Mouse (Mus musculus): ENCODE measurements around the gene Mdk. TPM values are rescaled to one million over a fixed set of nuclear protein-coding genes. Genes with fewer than 3 reads are reported as not detected.

The Mdk gene
- total RNA-seq, 2 experiments from 2014 or later, result 51.5 to 56.1 TPM

DNA sequence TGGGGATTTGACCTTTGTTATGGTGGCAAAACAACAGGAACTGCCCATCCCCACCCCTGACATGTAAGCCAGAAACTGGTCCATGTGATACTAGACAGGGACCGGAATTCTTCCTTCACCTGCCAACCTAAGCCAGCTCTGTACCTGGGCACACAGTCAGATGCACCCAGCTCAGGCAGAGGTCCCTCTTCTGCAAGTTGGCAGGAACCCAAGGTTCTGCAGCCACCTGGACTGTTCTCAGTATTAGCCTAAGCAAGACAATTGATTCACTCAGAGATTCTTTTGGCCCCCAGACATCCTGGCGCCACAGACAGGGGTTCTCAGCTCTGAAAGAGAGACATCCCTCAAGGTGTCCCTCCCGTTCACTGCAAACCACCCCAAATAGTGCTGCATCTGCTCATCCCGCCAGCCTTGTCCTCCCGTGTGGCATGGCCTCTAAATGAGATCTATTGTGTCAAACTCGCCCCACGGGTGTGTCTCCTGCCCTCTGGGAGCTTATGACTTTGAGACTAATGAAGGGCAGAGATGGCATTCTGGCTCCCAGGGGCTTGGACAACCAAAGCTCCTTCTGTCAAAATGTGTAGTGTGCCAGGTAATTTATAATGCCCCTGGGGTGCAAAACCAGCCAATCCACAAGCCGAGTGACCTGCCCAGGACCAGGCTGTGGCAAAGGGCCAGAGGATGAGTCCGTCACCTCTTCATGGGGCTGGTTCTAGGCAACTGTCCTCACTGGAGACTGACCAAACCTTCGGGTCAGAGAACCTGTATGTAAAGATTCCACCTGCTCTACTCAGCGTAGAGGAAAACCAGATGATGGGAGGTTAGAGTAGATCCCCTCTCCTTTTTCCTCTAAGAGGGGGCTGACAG is 27.7 kb upstream of the Mdk start:
- no peak for DNase-seq

DNA sequence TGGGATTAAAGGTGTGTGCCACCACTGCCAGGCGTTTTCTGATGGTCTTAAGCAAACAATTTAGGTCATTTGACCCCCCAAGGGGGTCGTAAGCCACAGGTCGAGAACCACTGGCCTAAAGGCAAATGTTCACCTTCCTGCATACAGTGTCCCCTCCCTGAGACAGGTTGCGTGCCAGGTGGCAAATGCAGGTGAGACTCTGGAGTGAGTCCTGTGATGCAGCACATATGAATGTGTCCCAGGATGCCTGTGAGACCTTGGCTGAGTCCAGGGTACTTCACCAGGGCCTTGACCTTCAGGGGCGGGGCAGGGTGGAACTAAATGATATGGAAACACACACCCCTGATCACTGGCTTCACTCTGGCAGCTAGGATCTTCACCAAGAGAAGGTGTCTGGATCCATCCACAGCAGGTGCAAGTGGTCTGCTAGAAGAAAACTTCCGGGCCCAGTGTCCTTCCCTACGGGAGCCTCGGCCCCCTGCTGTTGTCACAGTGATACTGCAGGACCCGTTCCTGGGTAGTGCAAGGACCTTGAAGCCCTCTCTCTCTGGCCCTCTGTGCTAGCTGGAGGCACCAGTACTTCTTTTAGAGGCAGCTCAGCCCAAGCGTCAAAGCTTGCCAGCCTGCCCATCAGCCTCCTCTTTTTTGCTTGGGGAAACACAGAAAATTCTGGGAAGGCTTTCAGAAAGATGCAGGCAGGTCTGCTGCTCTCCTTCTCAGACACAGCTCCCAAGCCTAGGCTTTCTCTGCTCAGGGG is 26.8 kb upstream of the Mdk start:
- DNase-seq, result peak; percentile 80 to 82
- intact Hi-C loops (cut with DNase I), result loop anchor here (2.0 kb wide), 1 partner anchor 14 kb away; the partner anchor contains the start of gene Gm9821

More for the DNA sequence above, 27.7 kb upstream of the Mdk start:
- intact Hi-C loops (cut with DNase I), result loop anchor here (2.0 kb wide), 1 partner anchor 15 kb away; the partner anchor contains the start of gene Gm9821

DNA sequence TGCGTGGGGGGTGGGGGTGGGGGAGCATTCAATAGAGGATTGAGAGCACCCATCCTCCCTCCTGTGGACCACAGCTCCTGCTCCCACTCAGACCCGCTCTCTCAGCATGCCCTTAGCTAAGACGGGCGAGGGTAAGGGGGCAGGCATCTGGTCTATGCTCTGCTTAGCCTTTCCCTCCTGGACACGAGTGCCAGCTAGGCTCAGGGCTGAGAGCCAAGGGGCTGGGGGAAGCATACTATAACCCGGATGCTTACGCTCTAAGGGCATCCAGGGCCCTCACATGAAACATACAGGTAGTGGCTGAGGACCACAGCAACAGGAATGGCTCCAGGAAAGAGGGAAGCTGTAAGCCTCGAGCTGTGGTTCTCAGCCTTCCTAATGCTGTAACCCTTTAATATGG is 26.0 kb upstream of the Mdk start:
- DNase-seq, result no peak
- intact Hi-C loops (cut with DNase I), result loop anchor here (2.0 kb wide), 1 partner anchor 13 kb away; the partner anchor contains the start of gene Gm9821

DNA sequence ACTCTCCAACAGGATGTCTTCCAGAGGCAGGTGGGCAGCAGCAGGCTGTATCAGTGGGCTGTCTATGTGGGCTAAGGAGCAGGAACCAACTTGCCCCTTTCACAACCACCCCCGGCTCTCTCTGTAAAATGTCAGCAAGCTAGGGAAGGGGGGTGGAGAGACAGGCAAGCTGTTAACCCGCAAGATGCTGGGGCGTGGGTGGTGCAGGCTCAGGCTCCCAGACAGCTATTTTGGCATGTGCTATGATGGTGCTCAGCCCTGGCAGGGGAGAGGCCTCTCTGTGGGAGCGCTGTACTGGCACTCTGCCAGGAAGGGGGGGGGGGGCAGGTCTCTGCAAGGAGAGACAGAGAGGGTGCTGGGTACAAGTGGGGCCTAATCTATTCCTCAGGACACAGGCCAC is 25.0 kb upstream of the Mdk start:
- DNase-seq, result peak in 1 of 2 experiments; percentile 42
- intact Hi-C loops (cut with DNase I), result no loop called here

DNA sequence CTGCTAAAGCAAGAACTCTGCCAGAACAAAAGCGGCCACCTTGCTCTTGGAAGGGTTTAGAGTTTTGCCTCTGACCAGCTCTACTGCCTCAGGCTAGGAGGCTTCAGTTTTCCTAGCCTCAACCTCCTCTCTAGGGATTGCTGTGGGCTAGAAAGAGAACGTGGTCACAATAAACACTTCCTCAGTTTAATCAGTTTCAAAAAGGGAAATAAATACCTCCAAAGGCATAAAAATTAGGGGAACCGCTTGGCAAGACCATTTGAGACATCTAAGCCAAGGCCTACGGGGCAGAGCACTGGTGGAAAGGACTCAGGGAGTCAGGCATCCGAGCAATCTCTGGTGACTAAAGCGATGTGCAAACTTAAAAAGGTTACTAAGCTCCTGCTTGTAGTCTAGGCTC is 23.8 kb upstream of the Mdk start:
- intact Hi-C loops (cut with DNase I), result no loop called here
- DNase-seq, result no peak

DNA sequence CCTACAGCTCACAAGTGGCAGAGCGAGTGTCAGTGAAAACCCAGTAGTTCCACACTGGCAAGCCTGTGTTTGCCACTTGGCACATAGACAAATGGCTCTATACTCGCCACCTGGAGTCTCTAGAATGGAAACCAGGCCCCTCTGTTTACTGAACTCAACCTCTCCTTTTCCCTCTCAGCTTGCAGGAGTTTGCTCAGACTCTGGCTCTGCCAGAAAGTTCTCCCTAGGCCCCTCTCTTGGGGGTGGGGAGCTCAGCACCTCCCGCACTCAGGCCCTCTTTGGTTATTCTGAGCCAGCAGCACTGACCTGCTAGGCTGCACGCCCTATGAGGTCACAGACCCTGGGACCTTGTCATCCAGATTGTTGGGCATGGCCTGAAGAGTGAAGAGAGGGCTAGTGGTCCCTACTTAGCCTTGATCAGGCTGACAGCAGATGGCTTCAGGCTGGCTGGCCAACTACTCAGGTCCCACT is 23.1 kb upstream of the Mdk start:
- intact Hi-C loops (cut with DNase I), result no loop called here
- no peak for DNase-seq

DNA sequence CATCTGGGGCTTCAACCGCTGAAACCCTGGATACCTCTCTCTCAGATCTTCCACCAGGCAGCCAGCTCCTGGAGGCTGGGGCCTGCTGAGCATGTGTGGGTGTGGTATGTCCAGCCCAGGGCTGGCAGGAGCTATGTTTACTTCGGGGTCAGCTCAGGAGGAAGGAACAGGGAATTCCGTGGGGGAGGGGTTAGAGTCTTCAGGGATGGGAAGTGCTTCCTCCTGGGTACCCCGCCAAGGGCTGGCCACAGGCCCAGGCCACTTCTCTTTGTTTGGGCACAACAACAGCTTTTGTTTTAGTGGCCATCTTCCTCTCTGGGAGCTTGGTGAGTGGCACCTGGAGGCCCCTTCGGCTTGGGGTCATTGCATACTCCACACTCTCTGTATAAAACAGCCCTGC is 21.7 kb upstream of the Mdk start:
- DNase-seq, result peak; percentile 86 to 87
- intact Hi-C loops (cut with DNase I), result loop anchor here (1.0 kb wide), 1 partner anchor 9 kb away; no protein-coding TSS in a partner anchor

DNA sequence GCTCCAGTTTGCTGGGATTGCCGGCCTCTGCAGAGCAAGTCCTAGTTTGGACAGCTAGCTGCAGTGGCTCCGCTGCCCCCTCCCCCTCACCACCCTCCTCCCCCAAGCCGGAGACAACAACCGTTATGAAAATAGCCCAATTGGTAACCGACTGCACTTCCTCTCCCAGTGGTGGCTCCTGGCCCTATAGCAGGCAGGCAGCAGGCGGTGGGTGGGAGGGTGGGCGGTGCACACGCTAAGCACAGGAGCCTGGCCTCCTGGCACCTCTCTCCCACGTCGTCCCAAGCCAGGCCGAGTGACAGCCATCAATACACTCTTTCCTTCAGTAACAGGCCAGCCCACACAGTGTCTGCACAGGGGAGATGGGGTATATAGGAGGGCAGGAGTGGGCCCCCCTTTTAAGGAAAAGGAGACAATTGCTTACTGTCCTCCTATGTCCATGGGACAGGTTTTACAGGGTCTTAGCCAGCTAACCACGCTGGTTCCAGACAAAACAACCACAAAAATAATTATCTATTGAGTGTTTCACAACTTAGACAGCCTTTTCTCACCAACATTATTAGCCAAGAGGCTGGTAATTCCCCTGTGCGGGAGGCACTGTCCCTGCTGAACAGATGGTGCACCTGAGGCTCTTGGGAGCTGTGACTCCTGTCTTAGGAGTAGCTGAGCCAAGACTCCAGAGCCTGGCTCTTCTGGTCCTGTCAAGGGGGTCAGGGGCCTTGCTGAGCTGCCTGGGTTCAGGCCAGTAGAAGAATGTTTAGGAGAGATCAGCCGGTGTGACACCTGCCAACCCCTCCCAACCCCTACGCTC is 18.4 kb upstream of the Mdk start:
- peak; percentile 76 to 79 for DNase-seq
- intact Hi-C loops (cut with DNase I), result no loop called here

DNA sequence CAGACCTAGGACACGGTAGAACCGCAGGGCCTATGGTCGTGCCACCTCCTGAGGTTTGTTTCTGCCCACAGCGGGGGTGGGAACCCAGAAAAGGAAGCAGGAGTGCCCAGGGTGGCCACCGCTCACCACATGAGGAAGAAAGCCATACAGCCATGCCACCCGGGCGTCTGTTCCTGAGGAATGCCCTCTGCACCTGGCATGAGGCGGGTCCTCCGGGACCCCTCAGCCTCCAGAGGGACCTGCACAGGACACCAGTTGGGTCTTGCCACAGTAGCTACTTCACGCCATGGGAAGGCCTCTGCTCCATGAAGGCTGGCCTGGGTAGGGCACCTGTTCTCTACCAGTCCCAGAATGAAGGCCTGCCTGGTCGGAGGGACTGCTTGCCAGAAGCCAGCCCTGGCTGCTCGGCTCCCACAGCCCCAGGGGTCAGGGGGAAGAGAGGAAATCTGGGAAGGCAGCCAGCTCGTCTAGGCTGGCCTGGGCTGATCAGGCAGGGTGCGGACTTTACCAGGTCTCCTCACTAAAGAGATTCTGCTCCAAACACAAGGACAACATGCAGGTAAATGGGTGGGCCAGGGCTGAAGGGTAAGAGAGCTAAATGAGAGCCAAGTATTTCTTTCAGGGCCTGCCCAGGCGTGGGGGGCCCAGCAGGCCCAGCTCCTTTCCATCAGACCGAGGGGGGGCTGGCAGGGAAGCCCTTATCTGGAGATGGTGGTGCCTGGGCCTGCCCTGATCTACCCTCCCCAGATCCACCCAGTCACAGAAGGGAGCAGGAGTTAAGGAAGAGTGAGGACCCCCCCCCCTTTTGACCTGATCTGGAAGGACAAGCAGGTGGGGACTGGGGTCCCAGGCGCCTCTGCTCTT is 17.5 kb upstream of the Mdk start:
- DNase-seq, result peak; percentile 80 to 82
- intact Hi-C loops (cut with DNase I), result no loop called here

DNA sequence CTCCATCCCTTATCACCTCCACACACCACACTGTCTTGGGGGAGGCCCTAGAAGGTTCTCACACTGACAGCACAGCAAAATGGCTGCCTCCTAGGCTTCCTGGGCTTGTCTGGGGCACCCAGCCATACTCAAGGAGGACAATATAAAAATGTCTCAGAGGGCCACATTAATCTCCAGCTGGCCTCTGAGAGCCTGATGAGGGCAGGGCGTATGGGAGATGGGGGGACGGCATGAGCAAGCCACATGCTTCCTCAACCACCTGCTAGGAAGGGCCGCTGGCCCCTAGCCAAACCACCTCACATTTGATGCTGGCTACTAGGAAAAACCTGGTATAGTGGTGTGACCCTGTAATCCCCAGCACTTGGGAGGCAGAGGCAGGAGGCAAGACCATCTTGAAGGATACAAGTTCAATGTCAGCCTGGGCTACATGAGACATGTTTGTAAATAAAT is 16.7 kb upstream of the Mdk start:
- DNase-seq, result peak in 1 of 2 experiments; percentile 40
- intact Hi-C loops (cut with DNase I), result no loop called here

DNA sequence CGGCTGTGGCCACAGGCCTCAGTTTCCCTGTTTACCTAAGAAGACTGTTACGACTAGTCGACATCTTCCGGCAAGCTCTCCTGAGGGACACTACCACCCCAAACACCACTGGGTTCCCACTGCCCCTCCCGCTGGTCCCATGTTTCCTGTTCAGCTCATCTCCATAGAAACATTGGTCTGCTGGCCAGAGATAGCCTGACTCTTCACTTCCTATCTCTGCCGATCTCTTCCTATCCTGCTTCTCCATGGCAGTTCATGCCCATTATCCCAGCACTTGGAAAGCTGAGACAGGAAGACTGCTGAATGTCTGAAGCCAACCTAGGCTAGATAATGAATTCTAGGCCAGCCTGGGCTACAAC is 16.0 kb upstream of the Mdk start:
- DNase-seq, result peak in 1 of 2 experiments; percentile 36
- intact Hi-C loops (cut with DNase I), result no loop called here

DNA sequence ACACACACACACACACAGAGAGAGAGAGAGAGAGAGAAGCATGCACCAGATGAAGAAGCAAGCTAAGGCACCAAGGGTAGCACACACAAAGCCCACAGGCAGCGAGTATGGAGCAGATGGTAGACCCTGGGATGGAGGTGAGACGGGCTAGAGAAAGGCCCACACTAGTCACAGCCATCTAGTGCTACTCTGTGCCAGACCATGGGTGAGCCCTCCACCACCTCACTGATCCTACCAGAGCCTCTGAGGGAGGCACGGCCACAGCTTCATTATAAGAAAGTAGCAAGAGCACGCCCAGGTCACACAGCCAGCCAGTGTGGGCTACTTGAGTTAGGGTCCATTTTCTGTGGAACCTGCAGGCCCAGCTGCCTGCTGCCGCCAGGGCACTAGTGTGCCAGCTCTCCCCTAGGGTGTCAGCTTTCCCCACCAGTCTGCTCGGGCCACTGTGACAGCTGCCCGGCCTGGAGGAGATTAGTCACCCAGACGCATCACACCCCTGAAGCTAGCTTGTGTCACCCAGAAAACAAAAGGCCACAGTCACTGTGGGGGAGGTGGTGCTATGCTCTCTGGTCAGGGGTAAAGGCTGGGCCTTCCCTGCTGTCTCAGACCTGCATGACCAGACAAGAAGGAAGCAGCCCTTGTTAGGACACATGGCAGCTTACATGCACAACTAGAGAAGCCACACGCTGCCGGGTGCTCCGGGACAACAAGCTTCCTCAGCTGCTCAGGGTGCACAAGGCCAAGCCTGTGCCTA is 15.5 kb upstream of the Mdk start:
- DNase-seq, result peak; percentile 57 to 58
- intact Hi-C loops (cut with DNase I), result no loop called here

DNA sequence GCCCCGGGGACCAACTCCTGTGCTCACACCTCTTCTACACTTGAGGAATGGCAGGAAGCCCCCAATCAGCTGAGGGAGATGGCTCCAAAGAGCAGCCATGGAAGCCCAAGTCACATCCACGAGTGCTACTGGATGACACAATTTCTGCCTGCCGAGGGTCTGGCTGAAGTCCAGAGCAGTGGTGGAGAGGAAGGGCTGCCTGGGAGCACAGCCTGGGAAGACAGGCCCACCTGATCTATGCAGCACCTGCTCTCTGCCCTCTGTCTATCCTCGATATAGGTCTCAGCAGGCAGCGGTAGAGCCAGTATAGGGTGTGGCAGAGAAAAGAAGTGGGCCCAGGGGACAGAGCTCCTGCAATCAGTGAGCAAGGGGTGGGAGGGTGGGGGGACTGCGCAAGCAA is 14.7 kb upstream of the Mdk start:
- DNase-seq, result peak in 1 of 2 experiments; percentile 66
- intact Hi-C loops (cut with DNase I), result no loop called here

DNA sequence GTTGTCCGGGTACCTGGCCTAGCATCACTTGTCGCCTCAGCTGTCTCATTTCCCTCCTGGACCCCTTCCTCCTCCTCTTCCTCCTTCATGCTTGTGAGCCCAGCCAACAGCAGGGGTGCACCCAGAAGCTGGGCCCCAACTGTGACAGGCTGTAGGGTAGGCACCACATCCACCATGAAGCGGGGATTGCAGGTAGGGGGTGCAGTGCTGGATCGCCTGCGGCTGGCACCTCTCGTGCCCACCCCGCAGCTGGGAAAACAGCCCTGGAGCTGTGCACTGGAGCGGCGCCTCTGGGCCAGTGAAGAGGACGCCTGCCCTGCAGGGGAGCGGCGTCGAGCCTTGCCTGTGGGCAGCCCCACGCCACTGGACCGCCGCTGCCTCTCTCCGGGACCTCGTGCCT is 13.4 kb upstream of the Mdk start, which contains the start of gene Gm9821:
Gene Gm9821 (plus strand): TSS at position 221 of the 400 bp plus-strand sequence.
- DNase-seq, result no peak
- intact Hi-C loops (cut with DNase I), result loop anchor here (2.0 kb wide), 2 partner anchors 13 to 41 kb away; no protein-coding TSS in a partner anchor

DNA sequence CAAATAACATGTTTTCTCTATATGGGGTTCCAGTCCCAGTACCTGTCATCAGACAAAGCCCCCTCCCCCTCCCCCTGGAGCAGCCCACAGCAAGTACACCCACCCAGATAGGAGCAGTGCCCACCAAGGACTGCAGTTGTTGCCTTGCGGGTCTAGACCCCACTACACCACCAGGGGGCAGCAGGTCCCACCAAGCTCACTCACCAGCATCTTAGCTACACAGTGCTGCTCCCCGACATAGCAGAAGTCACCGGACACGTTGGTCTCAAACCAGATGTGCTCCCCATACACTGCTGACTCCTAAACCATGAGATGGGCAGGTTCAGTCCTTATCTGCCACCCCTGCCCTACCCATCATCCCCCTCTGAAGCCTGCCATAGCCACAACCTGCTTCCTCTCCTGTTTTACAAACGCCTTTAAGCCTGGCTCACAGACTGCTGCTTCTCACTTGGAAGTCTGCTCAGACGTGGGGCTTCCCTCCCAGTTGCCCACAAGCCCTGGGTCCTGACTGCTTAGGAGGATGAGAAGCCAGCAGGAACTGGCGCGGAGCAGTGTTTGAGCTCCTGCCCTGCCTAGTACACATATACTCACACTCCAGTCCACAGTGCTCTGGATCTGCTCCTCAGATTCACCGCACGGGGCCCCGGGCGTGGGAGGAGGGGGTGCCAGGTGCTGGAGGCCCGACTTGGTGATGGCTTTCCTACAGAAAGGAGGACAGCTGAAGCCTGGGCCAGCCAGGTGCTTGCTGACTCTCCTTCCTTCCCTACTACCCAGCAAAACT is 12.3 kb upstream of the Mdk start:
- peak; percentile 80 to 89 for DNase-seq
- intact Hi-C loops (cut with DNase I), result loop anchor here (1.0 to 2.0 kb wide), 3 partner anchors 14 to 114 kb away; no protein-coding TSS in a partner anchor

DNA sequence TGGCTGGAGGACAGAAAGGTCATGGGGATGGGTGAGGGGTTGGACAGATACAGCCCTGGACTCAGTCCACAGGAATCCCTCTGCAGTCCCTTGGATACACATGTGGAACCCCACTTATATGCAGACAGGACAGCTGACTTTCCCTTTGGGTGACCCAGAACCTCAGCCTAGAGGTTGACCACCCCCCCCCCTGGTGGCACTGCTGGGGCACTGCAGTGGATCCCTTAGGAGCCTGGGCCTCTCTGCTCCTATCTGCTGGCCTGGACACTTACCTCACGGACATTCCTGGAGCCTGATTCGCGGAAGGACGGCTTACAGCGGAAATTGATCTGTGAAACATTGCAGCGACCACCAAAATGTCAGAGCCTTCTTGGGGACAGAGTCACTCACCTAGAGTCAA is 10.3 kb upstream of the Mdk start:
- no peak for DNase-seq
- intact Hi-C loops (cut with DNase I), result no loop called here

DNA sequence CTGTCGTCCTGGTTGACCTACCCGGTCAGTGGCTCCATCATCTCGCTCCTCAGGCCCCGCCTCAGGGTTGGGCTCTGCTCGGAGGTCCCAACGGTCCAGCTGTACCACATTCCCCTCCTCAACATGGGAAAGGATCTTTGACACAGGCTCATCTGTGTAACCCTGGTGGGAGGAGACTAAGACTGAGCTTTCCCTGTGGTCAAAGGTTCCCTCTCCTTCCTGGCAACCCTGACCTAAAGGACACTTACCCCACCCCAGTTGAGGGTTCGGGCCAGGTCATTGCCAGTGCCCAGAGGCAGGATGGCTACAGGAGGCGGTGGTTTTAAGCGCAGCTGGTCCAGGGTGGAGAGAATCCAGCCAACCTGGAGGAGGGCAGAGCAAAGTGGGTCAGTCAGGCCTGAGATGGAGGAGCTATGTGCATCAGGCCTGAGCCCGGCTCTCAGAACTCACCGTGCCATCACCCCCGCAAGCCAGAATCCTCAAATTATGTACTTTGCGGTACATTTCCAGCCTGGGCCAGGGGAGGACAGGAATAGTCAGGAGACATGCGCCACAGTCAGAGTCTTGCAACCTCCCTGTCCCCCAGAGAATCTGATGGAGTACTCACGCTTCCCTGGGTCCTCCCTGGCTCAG is 7.3 kb upstream of the Mdk start:
- intact Hi-C loops (cut with DNase I), result no loop called here
- DNase-seq, result no peak

Measured in heart, postnatal 10 days (tissue).